In the genomic region with DNA sequence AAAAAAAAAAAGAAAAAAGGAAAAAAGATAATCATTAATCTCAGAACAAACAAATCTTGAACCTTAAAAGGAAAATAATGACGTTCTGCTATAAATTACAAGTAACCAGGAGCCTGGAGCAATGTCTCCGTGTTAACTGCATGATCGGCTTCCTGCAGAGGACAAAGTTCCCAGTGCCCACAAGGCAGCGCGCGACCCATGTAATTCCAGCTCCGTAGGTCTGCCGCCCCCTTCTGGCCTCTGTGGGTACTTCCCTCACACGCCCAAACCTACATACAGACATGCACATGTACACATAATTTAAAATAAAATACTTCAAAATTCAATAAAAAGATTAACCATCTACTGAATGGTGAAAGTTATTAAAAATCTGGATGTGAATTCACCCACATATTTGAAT, we compare ENCODE assay signal across 9 mouse cellular contexts. TPM values are rescaled to one million over a fixed set of nuclear protein-coding genes. Genes with fewer than 3 reads are reported as not detected.
DNase-seq lines count a peak whose midpoint lies in the region; ATAC-seq lines count a peak whose summit lies in the region.
"Had no signal": no experiment of that assay in that cellular context is flagged by ENCODE, and none has a peak within 500 bp of the region (broad histone marks: within the 10 kb centered on the region; RNA-seq: fewer than 3 reads in every experiment).

No protein-coding gene starts in this region.

- 55% methylated on average over 9 of the region's 9 CpGs for WGBS in hindbrain, embryonic 10.5 days
- 49% methylated on average over 9 of the region's 9 CpGs for WGBS in hindbrain, embryonic 12.5 days

- H3K9ac ChIP-seq in hindbrain, embryonic 12.5 days, result no peak overlapping the region

- no peaks in the 10 kb centered on the region for H3K9me3 ChIP-seq in hindbrain, embryonic 10.5 days
- no peaks in the 10 kb centered on the region for H3K9me3 ChIP-seq in hindbrain, embryonic 12.5 days (replicated peaks)

- no peaks in the 10 kb centered on the region for H3K36me3 ChIP-seq in hindbrain, embryonic 10.5 days
- H3K36me3 ChIP-seq in hindbrain, embryonic 12.5 days, result no peaks in the 10 kb centered on the region

- no peaks in the 10 kb centered on the region for H3K27me3 ChIP-seq in hindbrain, embryonic 10.5 days (ENCODE audit: insufficient read depth, poor library complexity, severe bottlenecking)
- no peaks in the 10 kb centered on the region for H3K27me3 ChIP-seq in hindbrain, embryonic 12.5 days

- H3K4me3 ChIP-seq in hindbrain, embryonic 10.5 days, result no peak overlapping the region
- H3K4me3 ChIP-seq in hindbrain, embryonic 12.5 days, result no peak overlapping the region

- no peaks in the 10 kb centered on the region for H3K4me1 ChIP-seq in hindbrain, embryonic 10.5 days (replicated peaks)
- no peaks in the 10 kb centered on the region for H3K4me1 ChIP-seq in hindbrain, embryonic 12.5 days

- no peak for ATAC-seq in hindbrain, embryonic 12.5 days (ENCODE audit: low FRiP score)
- peak; percentile 54; the same call in 1 of the 2 replicates for ATAC-seq in common myeloid progenitor, adult 5-6 weeks (replicated peaks; ENCODE audit: low read depth, poor library complexity, severe bottlenecking)
- peak; percentile 58; the same call in 1 of the 2 replicates for ATAC-seq in megakaryocyte progenitor cell, adult 5-6 weeks (replicated peaks; ENCODE audit: poor library complexity)
- ATAC-seq in activated CD4-positive, CD25-positive, alpha-beta regulatory T cell, adult 4 months, result no peak

- no peak overlapping the region for H3K27ac ChIP-seq in hindbrain, embryonic 10.5 days
- no peak overlapping the region for H3K27ac ChIP-seq in hindbrain, embryonic 12.5 days

- DNase-seq in hindbrain, embryonic 10.5 days (ENCODE audit: low spot score), result peak; percentile 36
- DNase-seq in A20 (ENCODE audit: low read depth, low spot score), result peak; percentile 37
- DNase-seq in layer of hippocampus, adult 11-12 months (ENCODE audit: low spot score), result no peak
- DNase-seq in layer of hippocampus, postnatal 36 days, result no peak
- DNase-seq: gastrocnemius, postnatal 10 days had no signal

- no peak overlapping the region for H3K4me2 ChIP-seq in hindbrain, embryonic 12.5 days (replicated peaks)

RNA-seq across cellular contexts. Expression of gene E2f7, which starts 39.6 kb away (rescaled TPM):
- polyA plus RNA-seq in hindbrain, embryonic 10.5 days (2016; fragmentation: Nextera tagmentation; extraction: Ambion mirVana), result 35.2 and 47.0 TPM in 2 replicates
- polyA plus RNA-seq in hindbrain, embryonic 12.5 days (2016; fragmentation: Nextera tagmentation; extraction: Ambion mirVana), result 22.5 and 26.5 TPM in 2 replicates
- total RNA-seq in common myeloid progenitor, adult 5-6 weeks (2017), result 3.7 and 14.0 TPM in 2 replicates
- total RNA-seq in megakaryocyte progenitor cell, adult 5-6 weeks (2015), result 6.9 and 8.6 TPM in 2 replicates
- 3.7 and 11.1 TPM in 2 replicates for total RNA-seq in megakaryocyte progenitor cell, adult 5-6 weeks (2017)
- 1 to 10 TPM; 1.5 to 3.2 TPM for polyA plus RNA-seq in activated CD4-positive, CD25-positive, alpha-beta regulatory T cell, adult 4 months (2017; shearing (Covaris generic))
- under 1 TPM; 0.38 to 0.90 TPM for total RNA-seq in layer of hippocampus, postnatal 36 days (2021)

Comparison
In these comparisons a context has a peak if more than half of its experiments do, and no peak if none do; other contexts are left out.
1. DNase-seq: peak in hindbrain, embryonic 10.5 days (single experiment) and A20 (single experiment); none in layer of hippocampus, adult 11-12 months (single experiment) and layer of hippocampus, postnatal 36 days (0 of 2).
2. ATAC-seq: peak in common myeloid progenitor, adult 5-6 weeks (single experiment) and megakaryocyte progenitor cell, adult 5-6 weeks (single experiment); none in hindbrain, embryonic 12.5 days (single experiment) and activated CD4-positive, CD25-positive, alpha-beta regulatory T cell, adult 4 months (single experiment).